Mouse (Mus musculus) ES-E14 (cell line): ENCODE data around the gene Spty2d1. TPM values are rescaled to one million over a fixed set of nuclear protein-coding genes. Genes with fewer than 3 reads are reported as not detected.
A peak's percentile ranks its signal among the peaks of the same experiment; 100 is the strongest.

Source experiments
- DNase-seq: peaks from one replicate; pipeline ENCODE4 v3.0.0-alpha.2; 2013; ENCODE audit warnings: low read depth, low spot score
- H3K27ac ChIP-seq: 2 replicates; pipeline ENCODE4 v1.5.1; 2012; ENCODE audit warnings: low read depth, mild to moderate bottlenecking, low read length, moderate library complexity, mixed read lengths; ENCODE audit not compliant: poor library complexity, insufficient read depth, severe bottlenecking
- H3K36me3 ChIP-seq: 2 replicates; pipeline ENCODE4 v1.6.1; 2012; ENCODE audit warnings: mild to moderate bottlenecking, low read length, moderate library complexity, mixed read lengths; ENCODE audit not compliant: control insufficient read depth, poor library complexity, insufficient read depth, severe bottlenecking
- H3K4me1 ChIP-seq, 2 experiments: fragments of 150-350 bp in 1 of 2; sonication (generic) in 1 of 2; 2 replicates each; pipeline ENCODE4 v1.6.1; 2012; ENCODE audit warnings: low read length in 2 of 2, mild to moderate bottlenecking in 1 of 2, mixed read lengths in 1 of 2; ENCODE audit not compliant: control insufficient read depth in 2 of 2, insufficient read depth in 2 of 2, poor library complexity in 1 of 2
- H3K4me3 ChIP-seq, 2 experiments: fragments of 150-350 bp in 1 of 2; sonication (generic) in 1 of 2; 2 replicates each; pipeline ENCODE4 v1.5.1; 2012; ENCODE audit warnings: low read length in 2 of 2, low read depth in 1 of 2, mild to moderate bottlenecking in 1 of 2, mixed read lengths in 1 of 2; ENCODE audit not compliant: insufficient read depth in 1 of 2, poor library complexity in 1 of 2, severe bottlenecking in 1 of 2
- H3K9ac ChIP-seq: 2 replicates; pipeline ENCODE4 v1.6.1; 2012; ENCODE audit warnings: low read depth, mild to moderate bottlenecking, low read length, mixed read lengths; ENCODE audit not compliant: poor library complexity, insufficient read depth, severe bottlenecking
- H3K9me3 ChIP-seq: fragments of 150-350 bp; sonication (generic); 2 replicates; pipeline ENCODE4 v1.6.1; 2012; ENCODE audit warnings: low read depth, mild to moderate bottlenecking, low read length; ENCODE audit not compliant: control insufficient read depth, insufficient read depth
- CHD2 ChIP-seq: IDR thresholded peaks from 2 replicates; pipeline ENCODE4 v1.6.1; 2014; ENCODE audit warnings: mild to moderate bottlenecking, low read depth, low read length, inconsistent platforms
- HCFC1 ChIP-seq: IDR thresholded peaks from 2 replicates; pipeline ENCODE4 v1.6.1; 2012; ENCODE audit warnings: low read length, inconsistent platforms, borderline replicate concordance; ENCODE audit not compliant: insufficient read depth
- MAFK ChIP-seq: IDR thresholded peaks from 2 replicates; pipeline ENCODE4 v1.6.1; 2014; ENCODE audit warnings: mild to moderate bottlenecking, low read depth, low read length, inconsistent platforms; ENCODE audit not compliant: insufficient read depth
- ZC3H11A ChIP-seq: IDR thresholded peaks from 2 replicates; pipeline ENCODE4 v1.6.1; 2012; ENCODE audit warnings: low read depth, mild to moderate bottlenecking, inconsistent platforms, low read length, borderline replicate concordance
- ZNF384 ChIP-seq: IDR thresholded peaks from 2 replicates; pipeline ENCODE4 v1.6.1; 2012; ENCODE audit warnings: low read depth, low read length, inconsistent platforms
- in situ Hi-C, 2 experiments: fragments of 600-800 bp; cut with MboI; formaldehyde crosslinking; loops; one replicate each; pipeline ENCODE4 v1.15.1; 2025; ENCODE audit warnings: low sequenced_read_pairs in 2 of 2, inconsistent platforms in 1 of 2; ENCODE audit not compliant: unreplicated experiment in 2 of 2
- total RNA-seq: library from RNA; depleted of rRNA; stranded (reverse); fragments of 300-350 nt; gene quantifications from 2 replicates; pipeline ENCODE4 v1.2.3, GENCODE M21; 2012; rRNA removed

Gene Spty2d1
- 7.1 and 10.6 TPM in 2 replicates for total RNA-seq

GRCm38 (mm10) chr7:47008168-47008993, at the start of gene Spty2d1:
Gene Spty2d1 (minus strand): TSS chr7:47008411.
- no peaks in the 10 kb centered on the region for H3K9me3 ChIP-seq
- TF ChIP-seq HCFC1 (peak; percentile 58; the same call in 1 of the 2 replicates), MAFK (no peak)
- peak within 1 kb of the TSS; percentile 87 to 89 for H3K4me3 ChIP-seq
- no peaks in the 10 kb centered on the region for H3K36me3 ChIP-seq
- DNase-seq = peak; percentile 95
- H3K27ac ChIP-seq = peak within 1 kb of the TSS; percentile 38
- in situ Hi-C loops = no loop called here
- peak within 1 kb of the TSS; percentile 85 for H3K9ac ChIP-seq
- H3K4me1 ChIP-seq = peaks cover 0 to 9% of the 10 kb centered on the region in 2 experiments; a peak in 2 of 4 replicates

GRCm38 (mm10) chr7:47056273-47056672, 48.1 kb upstream of the Spty2d1 start:
- H3K9ac ChIP-seq = no peak overlapping the region
- no peak overlapping the region for H3K27ac ChIP-seq
- no peaks in the 10 kb centered on the region for H3K9me3 ChIP-seq
- H3K4me3 ChIP-seq = no peak overlapping the region
- in situ Hi-C loops = no loop called here
- H3K36me3 ChIP-seq = no peaks in the 10 kb centered on the region; the same call in 1 of the 2 replicates
- TF ChIP-seq HCFC1 (no peak), ZNF384 (no peak), CHD2 (no peak), ZC3H11A (no peak), MAFK (no peak)
- H3K4me1 ChIP-seq = no peaks in the 10 kb centered on the region
- DNase-seq = no peak

GRCm38 (mm10) chr7:47055744-47056143, 47.5 kb upstream of the Spty2d1 start:
- in situ Hi-C loops = no loop called here
- DNase-seq = no peak
- Histone ChIP-seq H3K4me1 (no peaks in the 10 kb centered on the region), H3K4me3 (no peak overlapping the region), H3K27ac (no peak overlapping the region), H3K9ac (no peak overlapping the region), H3K36me3 (no peaks in the 10 kb centered on the region; the same call in 1 of the 2 replicates), H3K9me3 (no peaks in the 10 kb centered on the region)
- TF ChIP-seq ZNF384 (no peak), MAFK (no peak), CHD2 (no peak), HCFC1 (no peak), ZC3H11A (no peak)

- Histone ChIP-seq H3K4me3 (no peak overlapping the region), H3K9ac (no peak overlapping the region), H3K9me3 (no peaks in the 10 kb centered on the region), H3K4me1 (peaks cover 0 to 4% of the 10 kb centered on the region in 2 experiments; a peak in 1 of 4 replicates), H3K36me3 (no peaks in the 10 kb centered on the region; the same call in 1 of the 2 replicates), H3K27ac (no peak overlapping the region)
- DNase-seq = no peak
- in situ Hi-C loops = no loop called here
- no peak for TF ChIP-seq ZNF384
- no peak for TF ChIP-seq ZC3H11A
- TF ChIP-seq HCFC1 = no peak
- TF ChIP-seq CHD2 = no peak
- TF ChIP-seq MAFK = no peak
Observed at GRCm38 (mm10) chr7:47054666-47055065, 46.5 kb upstream of the Spty2d1 start.
